Mouse (Mus musculus) liver, adult (tissue): ENCODE results near the gene Ncan.

ENCODE experiments used
- GATA4 ChIP-seq: IDR thresholded peaks from 2 replicates; pipeline ENCODE4 v1.6.1; 2014; ENCODE audit warnings: mild to moderate bottlenecking, low read length; ENCODE audit not compliant: insufficient replicate concordance

The Ncan gene

GRCm38 (mm10) chr8:70134931-70135330 is 14.3 kb upstream of the Ncan start:
- no peak for TF ChIP-seq GATA4

GRCm38 (mm10) chr8:70134086-70134485 is 13.4 kb upstream of the Ncan start:
- no peak for TF ChIP-seq GATA4

- peak; percentile 10; the same call in 1 of the 2 replicates for TF ChIP-seq GATA4
Measured at GRCm38 (mm10) chr8:70131166-70131883, 10.7 kb upstream of the Ncan start, which contains the start of gene Nr2c2ap. Nr2c2ap (plus strand) TSS chr8:70131333.

- no peak for TF ChIP-seq GATA4
Measured at GRCm38 (mm10) chr8:70130066-70130465, 9.4 kb upstream of the Ncan start.

DNA sequence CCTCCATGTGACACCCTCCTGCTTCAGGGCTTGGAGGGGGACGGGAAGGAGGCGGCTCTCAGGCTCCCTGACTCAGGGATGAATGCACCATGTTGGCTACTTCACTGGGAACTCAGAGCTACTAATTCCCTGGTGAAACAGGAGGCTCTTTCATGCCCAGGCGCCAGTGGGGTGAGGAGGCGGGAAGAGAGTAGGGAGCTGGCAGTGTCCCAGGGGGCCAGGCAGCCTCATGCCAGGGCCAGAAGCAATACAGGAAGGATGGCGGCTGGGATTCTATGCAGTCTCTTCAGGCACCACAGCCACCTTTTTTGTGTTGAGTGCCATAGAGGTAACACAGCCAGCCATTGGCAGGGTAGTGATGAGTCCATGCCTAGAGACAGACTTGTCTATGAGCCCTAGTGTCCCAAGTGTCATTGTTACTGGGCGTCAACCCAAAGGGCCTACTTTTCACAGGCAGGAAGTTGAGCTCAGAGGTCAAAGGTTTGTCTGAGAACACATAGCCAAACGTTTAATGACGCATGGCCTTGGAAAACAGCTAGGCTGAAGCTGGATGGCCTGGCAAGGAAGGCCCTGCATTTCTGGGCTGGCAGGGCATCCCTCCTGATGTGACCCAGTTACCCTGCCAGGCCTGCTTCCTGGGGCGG is 8.8 kb upstream of the Ncan start:
- no peak for TF ChIP-seq GATA4

DNA sequence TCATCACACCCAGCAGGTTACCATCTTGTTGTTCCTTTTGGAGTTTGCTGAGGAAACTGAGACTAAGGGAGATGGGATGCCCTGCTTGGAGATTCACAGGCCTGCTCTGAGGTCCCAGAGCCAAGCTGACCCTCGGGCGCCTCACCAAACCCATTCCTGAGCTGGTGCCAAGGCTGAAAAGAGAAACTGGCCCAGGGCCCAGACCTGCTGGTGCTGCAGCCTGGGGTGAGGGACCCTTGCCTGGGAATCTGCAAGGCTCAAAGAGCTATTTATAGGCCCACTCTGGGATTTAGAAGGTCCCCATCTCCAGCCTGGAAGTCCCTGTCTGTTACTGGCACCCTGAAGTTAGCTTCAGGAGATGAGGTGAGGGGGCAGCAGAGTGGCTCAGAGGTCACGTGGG is 7.8 kb upstream of the Ncan start:
- no peak for TF ChIP-seq GATA4

GRCm38 (mm10) chr8:70124992-70125391 is 4.3 kb upstream of the Ncan start:
- no peak for TF ChIP-seq GATA4

DNA sequence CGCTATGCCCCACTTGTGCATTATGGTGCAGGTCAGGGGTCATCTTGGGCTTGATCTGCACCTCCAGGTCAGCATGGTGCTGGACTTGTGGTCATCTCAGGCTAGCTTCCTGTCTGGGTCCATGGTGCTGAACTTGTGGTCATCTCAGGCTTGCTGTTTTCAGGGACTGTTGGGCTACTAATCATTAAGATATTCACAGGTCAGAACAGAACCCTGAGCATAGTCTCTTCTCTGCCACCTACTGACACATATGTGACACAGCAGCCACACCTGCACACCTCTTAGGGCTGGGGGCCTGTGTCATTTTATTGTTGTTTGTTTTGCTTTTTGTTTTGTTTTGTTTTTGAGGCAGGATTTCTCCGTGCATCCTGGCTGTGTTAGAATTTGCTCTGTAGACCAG is 2.2 kb upstream of the Ncan start:
- TF ChIP-seq GATA4, result no peak

GRCm38 (mm10) chr8:70118726-70119700 is 1.7 kb downstream of the Ncan start:
- TF ChIP-seq GATA4, result no peak

DNA sequence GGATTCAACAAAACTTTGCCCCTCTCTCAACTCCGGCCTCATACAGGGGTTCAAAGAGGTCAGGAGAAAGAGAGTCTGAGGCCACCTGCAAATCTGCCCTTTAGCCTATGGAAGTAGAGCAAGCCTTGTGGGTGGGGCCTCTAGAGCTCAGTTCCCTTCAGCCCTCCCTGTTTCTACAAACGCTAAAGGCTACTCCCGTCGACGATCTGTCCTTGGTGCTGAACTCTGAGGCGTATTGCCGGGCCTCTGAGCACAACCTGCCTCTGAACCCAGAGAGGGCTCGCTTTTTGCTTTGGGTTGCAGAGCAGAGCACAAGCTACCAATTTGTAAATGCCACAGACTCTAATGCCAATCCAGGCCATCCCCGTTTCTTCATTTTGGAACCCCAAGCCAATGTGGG is 3.1 kb downstream of the Ncan start:
- TF ChIP-seq GATA4, result no peak

DNA sequence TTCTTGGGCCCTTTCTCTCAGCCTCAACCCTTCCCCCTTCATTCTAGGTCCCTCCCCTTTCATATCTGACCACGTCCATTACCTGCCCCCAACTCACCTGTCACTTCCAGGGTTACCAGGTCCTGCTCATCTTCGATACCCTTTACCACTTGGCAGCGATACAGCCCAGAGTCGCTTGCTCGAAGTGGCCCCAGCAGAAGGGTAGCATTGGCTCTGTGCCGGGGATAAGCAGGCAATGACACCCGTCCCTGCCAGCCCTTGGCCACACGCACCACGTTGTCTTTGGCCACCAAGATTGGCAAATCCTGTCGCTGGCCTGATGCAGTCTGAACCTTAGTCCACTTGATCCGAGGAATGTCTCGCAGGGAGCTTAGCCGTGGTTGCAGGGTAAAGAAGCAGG is 5.8 kb downstream of the Ncan start:
- TF ChIP-seq GATA4, result no peak

GRCm38 (mm10) chr8:70114488-70114887 is 6.2 kb downstream of the Ncan start:
- TF ChIP-seq GATA4, result no peak

DNA sequence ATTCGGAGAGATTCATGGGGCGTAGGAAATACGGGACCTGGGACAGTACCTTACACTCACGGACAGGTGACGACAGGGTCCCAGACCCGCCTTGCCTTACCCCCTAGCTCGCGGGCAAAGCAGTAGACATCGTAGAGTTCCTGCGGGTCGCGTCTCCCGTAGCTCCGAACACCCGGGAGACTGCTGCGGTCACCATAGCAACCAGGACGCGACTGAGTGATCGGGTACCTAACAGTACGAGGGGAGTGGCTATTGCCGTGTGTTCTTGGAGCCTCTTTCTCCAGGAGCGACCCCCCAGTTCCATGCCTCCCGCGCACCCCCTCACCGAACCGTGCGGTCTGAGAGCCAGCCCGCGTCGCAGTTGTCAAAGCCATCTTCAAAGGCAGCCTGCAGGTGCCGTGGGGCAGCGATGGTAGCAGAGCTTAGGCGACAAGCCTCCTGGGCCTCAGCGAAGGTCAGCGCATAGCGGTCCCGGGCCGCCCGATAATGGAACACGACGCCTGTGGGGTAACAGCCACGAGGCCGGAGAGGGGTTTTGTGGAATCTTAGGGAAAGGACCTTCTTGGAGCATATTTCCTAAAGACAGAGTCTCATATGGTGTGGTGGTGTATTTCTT is 8.2 kb downstream of the Ncan start:
- no peak for TF ChIP-seq GATA4

DNA sequence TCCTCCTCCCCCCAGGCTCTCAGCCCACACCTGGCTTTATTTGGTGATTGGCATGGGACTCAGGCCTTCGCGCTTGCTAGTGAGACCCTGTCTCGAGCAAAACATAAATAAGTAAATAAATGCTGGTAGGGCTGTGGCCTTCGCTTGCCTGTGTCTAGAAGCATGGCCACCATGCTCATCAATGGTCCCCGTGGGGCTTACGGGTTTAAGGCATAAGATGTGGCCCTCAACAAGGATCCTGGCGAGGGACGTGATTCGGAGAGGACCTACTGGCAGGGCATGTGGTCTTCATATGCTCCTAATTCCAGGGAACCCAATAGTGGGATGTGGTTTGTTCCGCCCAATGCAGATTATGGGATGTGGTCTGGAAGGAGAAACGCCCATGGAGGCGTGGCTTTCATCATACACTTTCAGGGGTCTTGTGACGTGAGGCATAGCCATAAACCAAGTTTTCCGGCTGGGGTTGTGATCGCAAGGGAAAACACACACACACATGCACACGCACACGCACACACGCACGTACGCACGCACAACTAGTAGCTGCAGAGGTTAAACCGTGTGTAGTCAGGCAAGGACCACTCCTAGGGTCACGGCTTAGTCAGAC is 9.4 kb downstream of the Ncan start:
- TF ChIP-seq GATA4, result no peak

- no peak for TF ChIP-seq GATA4
Measured at GRCm38 (mm10) chr8:70110451-70110850, 10.2 kb downstream of the Ncan start.
